Mouse (Mus musculus) embryo, embryonic 11 days (tissue): ENCODE results near the gene Gstm6.
"Not testable (repeated sequence)": the region's sequence is repeated elsewhere in the genome, so short reads cannot be mapped to it uniquely, and the experiment has no call there.

Experiments
- DNase-seq: peaks from one replicate; pipeline ENCODE4 v3.0.0-alpha.2; 2015

Gene Gstm6

GRCm38 (mm10) chr3:107940524-107940923 is 3.0 kb downstream of the Gstm6 start:
- no peak for DNase-seq

GRCm38 (mm10) chr3:107939830-107940229 is 3.7 kb downstream of the Gstm6 start:
- no peak for DNase-seq

- DNase-seq: peak; percentile 52
Observed at GRCm38 (mm10) chr3:107939403-107939802, 4.1 kb downstream of the Gstm6 start.

- no peak for DNase-seq
Observed at GRCm38 (mm10) chr3:107935888-107936287, 7.7 kb downstream of the Gstm6 start.

- no peak for DNase-seq
Observed at GRCm38 (mm10) chr3:107935268-107935667, 8.3 kb downstream of the Gstm6 start.

GRCm38 (mm10) chr3:107932128-107932527 is 11.4 kb downstream of the Gstm6 start:
- DNase-seq: no peak

GRCm38 (mm10) chr3:107931670-107932069 is 11.9 kb downstream of the Gstm6 start, which contains the start of gene Gstm7:
Gstm7 (minus strand) TSS chr3:107931817.
- peak; percentile 97 for DNase-seq

- peak; percentile 7 for DNase-seq
Observed at GRCm38 (mm10) chr3:107931134-107931533, 12.4 kb downstream of the Gstm6 start.

GRCm38 (mm10) chr3:107929731-107930130 is 13.8 kb downstream of the Gstm6 start:
- DNase-seq: no peak

- DNase-seq: no peak
Observed at GRCm38 (mm10) chr3:107929243-107929642, 14.3 kb downstream of the Gstm6 start.

GRCm38 (mm10) chr3:107928691-107929090 is 14.9 kb downstream of the Gstm6 start:
- no peak for DNase-seq

GRCm38 (mm10) chr3:107927841-107928240 is 15.7 kb downstream of the Gstm6 start:
- no peak for DNase-seq

- no peak for DNase-seq
Observed at GRCm38 (mm10) chr3:107925335-107925734, 18.2 kb downstream of the Gstm6 start.

- DNase-seq: no peak
Observed at GRCm38 (mm10) chr3:107920348-107920747, 23.2 kb downstream of the Gstm6 start.

GRCm38 (mm10) chr3:107917783-107918408 is 25.7 kb downstream of the Gstm6 start:
- peak; percentile 79 for DNase-seq

GRCm38 (mm10) chr3:107917097-107917496 is 26.5 kb downstream of the Gstm6 start:
- DNase-seq: no peak

GRCm38 (mm10) chr3:107916674-107917073 is 26.9 kb downstream of the Gstm6 start:
- no peak for DNase-seq

GRCm38 (mm10) chr3:107905942-107906341 is 37.6 kb downstream of the Gstm6 start:
- no peak for DNase-seq

- no peak for DNase-seq
Observed at GRCm38 (mm10) chr3:107900955-107901673, 42.4 kb downstream of the Gstm6 start.

GRCm38 (mm10) chr3:107898691-107899090 is 44.9 kb downstream of the Gstm6 start:
- no peak for DNase-seq

GRCm38 (mm10) chr3:107895720-107896569 is 47.6 kb downstream of the Gstm6 start, which contains the start of gene Gstm5:
Gstm5 (plus strand) TSS chr3:107895821.
- peak; percentile 93 for DNase-seq

- peak; percentile 7 for DNase-seq
Observed at GRCm38 (mm10) chr3:107895194-107895719, 48.3 kb downstream of the Gstm6 start.

GRCm38 (mm10) chr3:107889236-107889635 is 54.3 kb downstream of the Gstm6 start:
- DNase-seq: not testable (repeated sequence)
